ENCODE assay signal across 12 mouse cellular contexts in the genomic region with DNA sequence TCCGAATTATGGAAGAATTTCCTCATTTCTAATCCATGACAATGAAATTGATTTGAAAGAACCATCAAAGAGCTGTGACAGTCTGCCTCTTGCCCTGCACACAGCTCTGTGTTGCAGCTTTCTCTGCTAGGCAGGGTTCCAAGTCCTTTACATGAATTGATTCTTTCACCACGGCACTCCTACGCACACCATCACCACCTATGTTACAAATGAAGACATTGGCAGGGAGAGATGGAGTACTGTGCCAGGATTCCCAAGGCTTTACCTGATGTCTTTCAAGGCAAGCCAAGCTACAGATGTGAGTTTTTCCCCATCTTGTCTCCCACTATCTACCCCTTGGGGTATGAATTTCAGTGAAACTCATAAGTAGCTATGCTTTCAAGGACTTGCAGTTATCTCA.
DNase-seq lines count a peak whose midpoint lies in the region; ATAC-seq and TF ChIP-seq lines count a peak whose summit lies in the region.
"Had no signal": no experiment of that assay in that cellular context is flagged by ENCODE, and none has a peak within 500 bp of the region (broad histone marks: within the 10 kb centered on the region; RNA-seq: fewer than 3 reads in every experiment).

No protein-coding gene starts in this region.

- TF ChIP-seq POLR2A in brain, embryonic 14.5 days (IDR thresholded peaks at IDR 0.05; ENCODE audit: borderline replicate concordance, extremely low read depth, insufficient read depth, insufficient read length, poor library complexity, severe bottlenecking): no peak

- 51% methylated on average over 3 of the region's 3 CpGs for WGBS in hindbrain, postnatal 0 days
- WGBS in hindbrain, embryonic 13.5 days: 75% methylated on average over 3 of the region's 3 CpGs

- intact Hi-C loops in left cerebral cortex, postnatal 25 days (cut with DNase I): no loop called here

- TF ChIP-seq CTCF in hindbrain, postnatal 0 days (IDR thresholded peaks at IDR 0.05; ENCODE audit: low read depth): no peak
- TF ChIP-seq CTCF in brain, embryonic 14.5 days (IDR thresholded peaks at IDR 0.05; ENCODE audit: borderline replicate concordance, extremely low read depth, insufficient read depth, insufficient read length): no peak

- no peak overlapping the region for H3K9ac ChIP-seq in hindbrain, postnatal 0 days (replicated peaks; ENCODE audit: low read length)
- no peak overlapping the region for H3K9ac ChIP-seq in hindbrain, embryonic 13.5 days
- H3K9ac ChIP-seq: liver, embryonic 13.5 days had no signal

- no peaks in the 10 kb centered on the region for H3K27me3 ChIP-seq in hindbrain, postnatal 0 days (ENCODE audit: insufficient read depth, low read length)
- no peaks in the 10 kb centered on the region for H3K27me3 ChIP-seq in hindbrain, embryonic 13.5 days
- H3K27me3 ChIP-seq: liver, embryonic 13.5 days had no signal

- H3K9me3 ChIP-seq in hindbrain, postnatal 0 days (ENCODE audit: low read length): no peaks in the 10 kb centered on the region
- no peaks in the 10 kb centered on the region for H3K9me3 ChIP-seq in hindbrain, embryonic 13.5 days
- H3K9me3 ChIP-seq: liver, embryonic 13.5 days had no signal

- H3K36me3 ChIP-seq in hindbrain, postnatal 0 days (ENCODE audit: insufficient read depth, low read length): peaks cover 3% of the 10 kb centered on the region; the same call in 1 of the 2 replicates
- peaks cover 39% of the 10 kb centered on the region for H3K36me3 ChIP-seq in hindbrain, embryonic 13.5 days

- H3K27ac ChIP-seq in hindbrain, postnatal 0 days: no peak overlapping the region
- H3K27ac ChIP-seq in hindbrain, embryonic 13.5 days: no peak overlapping the region
- H3K27ac ChIP-seq: liver, embryonic 13.5 days had no signal

- DNase-seq in cerebellum, postnatal 36 days: no peak
- peak; percentile 55 for DNase-seq in hindbrain, postnatal 0 days (ENCODE audit: low spot score)
- DNase-seq in brain, embryonic 14.5 days (ENCODE audit: low read depth): peak; percentile 71
- peak; percentile 54 to 82 for DNase-seq in left cerebral cortex, postnatal 25 days (ENCODE audit: low spot score in 2 of 2)
- DNase-seq in heart, adult 9 months (ENCODE audit: low spot score in 2 of 2): no peak
- DNase-seq: heart, adult 18-20 months; kidney, adult 2 months; liver, embryonic 13.5 days had no signal

- ATAC-seq in cerebellum, adult (ENCODE audit: insufficient number of reproducible peaks, low FRiP score, low TSS enrichment): 0 out of 2 replicates have a peak, but pooled peaks have one; percentile 49
- ATAC-seq in hindbrain, postnatal 0 days: peak; percentile 32; the same call in 1 of the 2 replicates
- ATAC-seq in hindbrain, embryonic 13.5 days (ENCODE audit: low FRiP score): no peak
- ATAC-seq in inflammation-experienced regulatory T-cells, adult 6 months: no peak

- no peak overlapping the region for H3K4me3 ChIP-seq in hindbrain, postnatal 0 days (ENCODE audit: low read length)
- no peak overlapping the region for H3K4me3 ChIP-seq in hindbrain, embryonic 13.5 days
- H3K4me3 ChIP-seq: liver, embryonic 13.5 days; myocyte had no signal

- no peaks in the 10 kb centered on the region for H3K4me1 ChIP-seq in hindbrain, postnatal 0 days (ENCODE audit: insufficient read depth, low read length)
- H3K4me1 ChIP-seq in hindbrain, embryonic 13.5 days (replicated peaks): no peaks in the 10 kb centered on the region
- H3K4me1 ChIP-seq: liver, embryonic 13.5 days had no signal

- H3K4me2 ChIP-seq in hindbrain, postnatal 0 days (ENCODE audit: low read depth, low read length): no peak overlapping the region
- no peak overlapping the region for H3K4me2 ChIP-seq in hindbrain, embryonic 13.5 days
- H3K4me2 ChIP-seq: liver, embryonic 13.5 days had no signal

Comparison
In these comparisons a context has a peak if more than half of its experiments do, and no peak if none do; other contexts are left out.
1. ATAC-seq: peak in cerebellum, adult (single experiment) and hindbrain, postnatal 0 days (single experiment); none in hindbrain, embryonic 13.5 days (single experiment) and inflammation-experienced regulatory T-cells, adult 6 months (single experiment).
2. DNase-seq: peak in hindbrain, postnatal 0 days (single experiment), brain, embryonic 14.5 days (single experiment) and left cerebral cortex, postnatal 25 days (2 of 2); none in cerebellum, postnatal 36 days (0 of 2) and heart, adult 9 months (0 of 2).